Mouse (Mus musculus) thymus, postnatal 36 days (tissue): ENCODE measurements around the gene Tmem190.
"Not testable (repeated sequence)": the region's sequence is repeated elsewhere in the genome, so short reads cannot be mapped to it uniquely, and the experiment has no call there.

Experiments used
- DNase-seq, 2 experiments: peaks; one replicate each; pipeline ENCODE4 v3.0.0; 2022; ENCODE audit warnings: mixed read lengths in 2 of 2

The Tmem190 gene

GRCm38 (mm10) chr7:4816559-4816958 is 33.8 kb downstream of the Tmem190 start:
- peak; percentile 15 to 19 for DNase-seq

GRCm38 (mm10) chr7:4820925-4821324 is 38.2 kb downstream of the Tmem190 start:
- not testable (repeated sequence) for DNase-seq

GRCm38 (mm10) chr7:4821690-4822089 is 39.0 kb downstream of the Tmem190 start:
- no peak for DNase-seq

GRCm38 (mm10) chr7:4822162-4822907 is 39.6 kb downstream of the Tmem190 start:
- no peak for DNase-seq

GRCm38 (mm10) chr7:4825365-4825764 is 42.6 kb downstream of the Tmem190 start:
- DNase-seq = no peak

- DNase-seq = no peak
Measured at GRCm38 (mm10) chr7:4830476-4830875, 47.7 kb downstream of the Tmem190 start.
